Mouse (Mus musculus) forebrain, embryonic 15.5 days (tissue): Measurements from ENCODE around the gene Prickle3. TPM values are rescaled to one million over a fixed set of nuclear protein-coding genes. Genes with fewer than 3 reads are reported as not detected.
A peak's percentile ranks its signal among the peaks of the same experiment; 100 is the strongest.

Source experiments
- ATAC-seq: fragments of 200-750 bp; cut with Nextera tagmentation; replicated peaks from 2 replicates; pipeline ENCODE4 v1.8.0; 2017; ENCODE audit warnings: mild to moderate bottlenecking, moderate TSS enrichment, moderate library complexity
- H3K27ac ChIP-seq: fragments of 300-500 bp; sonication (generic); replicated peaks from 2 replicates; pipeline ENCODE4 v1.5.1; 2015; ENCODE audit warnings: mild to moderate bottlenecking, inconsistent platforms
- H3K27me3 ChIP-seq: fragments of 300-500 bp; sonication (generic); 2 replicates; pipeline ENCODE4 v1.6.1; 2015; ENCODE audit warnings: inconsistent platforms
- H3K36me3 ChIP-seq: fragments of 300-500 bp; sonication (generic); 2 replicates; pipeline ENCODE4 v1.6.1; 2015; ENCODE audit warnings: mild to moderate bottlenecking, inconsistent platforms
- H3K4me1 ChIP-seq: fragments of 300-500 bp; sonication (generic); 2 replicates; pipeline ENCODE4 v1.6.1; 2015; ENCODE audit warnings: inconsistent platforms
- H3K4me2 ChIP-seq: fragments of 300-500 bp; sonication (generic); replicated peaks from 2 replicates; pipeline ENCODE4 v1.6.1; 2015; ENCODE audit warnings: mild to moderate bottlenecking, inconsistent platforms
- H3K4me3 ChIP-seq: fragments of 300-500 bp; sonication (generic); 2 replicates; pipeline ENCODE4 v1.5.1; 2015; ENCODE audit warnings: mild to moderate bottlenecking, inconsistent platforms
- H3K9ac ChIP-seq: fragments of 300-500 bp; sonication (generic); replicated peaks from 2 replicates; pipeline ENCODE4 v1.6.1; 2015; ENCODE audit warnings: mild to moderate bottlenecking, inconsistent platforms
- H3K9me3 ChIP-seq: fragments of 300-500 bp; sonication (generic); 2 replicates; pipeline ENCODE4 v1.6.1; 2016; ENCODE audit warnings: inconsistent platforms
- WGBS: fragments of 180-500 bp; shearing (Covaris S2); methylation state at CpG from one replicate; pipeline ENCODE4 v1.1.7; 2015; ENCODE audit warnings: mixed read lengths; 5-methylcytosine and 5-hydroxymethylcytosine counted together
- polyA plus RNA-seq: library from polyadenylated mRNA; unstranded; fragments of >200 nt; fragmentation: Nextera tagmentation; extraction: Ambion mirVana; gene quantifications from 2 replicates; pipeline ENCODE4 v1.2.1, GENCODE M21; 2015

Gene Prickle3
- polyA plus RNA-seq: 1.3 and 1.9 TPM in 2 replicates

GRCm38 (mm10) chrX:7657221-7657639 lies at the start of gene Prickle3:
Gene Prickle3 (plus strand): TSS chrX:7657260.
- Histone ChIP-seq H3K4me2 (peak within 1 kb of the TSS; percentile 45), H3K4me1 (0 out of 2 replicates have a peak, but pooled peaks cover 4% of the 10 kb centered on the region), H3K9ac (0 out of 2 replicates have a peak within 1 kb of the TSS, but pooled peaks have one; percentile 36), H3K36me3 (no peaks in the 10 kb centered on the region), H3K27me3 (no peaks in the 10 kb centered on the region), H3K27ac (no peak within 1 kb of the TSS), H3K4me3 (peak within 1 kb of the TSS; percentile 34), H3K9me3 (no peaks in the 10 kb centered on the region)
- 22% methylated on average over 23 of the region's 26 CpGs for WGBS
- peak; percentile 71 for ATAC-seq

- Histone ChIP-seq H3K4me3 (peak overlapping the region; percentile 47), H3K36me3 (no peaks in the 10 kb centered on the region), H3K4me2 (peak overlapping the region; percentile 69), H3K27ac (no peak overlapping the region), H3K9ac (peak overlapping the region; percentile 49), H3K9me3 (no peaks in the 10 kb centered on the region), H3K4me1 (no peaks in the 10 kb centered on the region), H3K27me3 (no peaks in the 10 kb centered on the region)
- peak; percentile 18; the same call in 1 of the 2 replicates for ATAC-seq
- 30% methylated on average over 21 of the region's 21 CpGs for WGBS
These were observed 47.0 kb upstream of the Prickle3 start for GRCm38 (mm10) chrX:7610035-7610434.

GRCm38 (mm10) chrX:7610536-7611258 lies 46.4 kb upstream of the Prickle3 start:
- Histone ChIP-seq H3K4me1 (no peaks in the 10 kb centered on the region), H3K9me3 (no peaks in the 10 kb centered on the region), H3K4me3 (peak overlapping the region; percentile 47), H3K4me2 (peak overlapping the region; percentile 69), H3K36me3 (no peaks in the 10 kb centered on the region), H3K9ac (peak overlapping the region; percentile 49), H3K27me3 (no peaks in the 10 kb centered on the region), H3K27ac (no peak overlapping the region; the same call in 1 of the 2 replicates)
- 17% methylated on average over 26 of the region's 26 CpGs for WGBS
- peak; percentile 77 for ATAC-seq

GRCm38 (mm10) chrX:7617889-7618551 lies 39.0 kb upstream of the Prickle3 start:
- no peak overlapping the region for H3K4me3 ChIP-seq
- H3K4me1 ChIP-seq: no peaks in the 10 kb centered on the region
- no peaks in the 10 kb centered on the region for H3K27me3 ChIP-seq
- no peaks in the 10 kb centered on the region for H3K36me3 ChIP-seq
- H3K9ac ChIP-seq: no peak overlapping the region
- no peak overlapping the region for H3K27ac ChIP-seq
- H3K9me3 ChIP-seq: no peaks in the 10 kb centered on the region
- WGBS: 83% methylated on average over 12 of the region's 12 CpGs
- H3K4me2 ChIP-seq: no peak overlapping the region
- no peak for ATAC-seq

GRCm38 (mm10) chrX:7632560-7632959 lies 24.5 kb upstream of the Prickle3 start:
- Histone ChIP-seq H3K27me3 (no peaks in the 10 kb centered on the region), H3K4me1 (no peaks in the 10 kb centered on the region), H3K4me2 (no peak overlapping the region), H3K9me3 (no peaks in the 10 kb centered on the region), H3K36me3 (no peaks in the 10 kb centered on the region), H3K27ac (no peak overlapping the region), H3K9ac (no peak overlapping the region), H3K4me3 (no peak overlapping the region)
- WGBS: 91% methylated on average over 6 of the region's 6 CpGs
- no peak for ATAC-seq

- H3K9ac ChIP-seq: no peak overlapping the region
- no peak overlapping the region for H3K27ac ChIP-seq
- H3K4me2 ChIP-seq: no peak overlapping the region
- H3K27me3 ChIP-seq: no peaks in the 10 kb centered on the region
- H3K36me3 ChIP-seq: no peaks in the 10 kb centered on the region
- WGBS: 75% methylated on average over 3 of the region's 3 CpGs
- no peaks in the 10 kb centered on the region for H3K9me3 ChIP-seq
- H3K4me3 ChIP-seq: no peak overlapping the region
- peaks cover 5% of the 10 kb centered on the region; the same call in 1 of the 2 replicates for H3K4me1 ChIP-seq
- ATAC-seq: no peak
These were observed 22.0 kb upstream of the Prickle3 start for GRCm38 (mm10) chrX:7635101-7635500.

GRCm38 (mm10) chrX:7638401-7639091 lies 18.5 kb upstream of the Prickle3 start, which contains the start of gene Syp:
Gene Syp (plus strand): TSS chrX:7638471.
- H3K27ac ChIP-seq: peak within 1 kb of the TSS; percentile 86
- ATAC-seq: peak; percentile 87
- H3K4me1 ChIP-seq: peaks cover 11% of the 10 kb centered on the region
- no peaks in the 10 kb centered on the region for H3K9me3 ChIP-seq
- H3K4me2 ChIP-seq: peak within 1 kb of the TSS; percentile 54
- no peaks in the 10 kb centered on the region for H3K27me3 ChIP-seq
- WGBS: 11% methylated on average over 42 of the region's 42 CpGs
- H3K36me3 ChIP-seq: no peaks in the 10 kb centered on the region; the same call in 1 of the 2 replicates
- H3K9ac ChIP-seq: peak within 1 kb of the TSS; percentile 67
- H3K4me3 ChIP-seq: peak within 1 kb of the TSS; percentile 60

GRCm38 (mm10) chrX:7639536-7640325 lies 17.3 kb upstream of the Prickle3 start:
- Histone ChIP-seq H3K9me3 (no peaks in the 10 kb centered on the region), H3K36me3 (peaks cover 6% of the 10 kb centered on the region; the same call in 1 of the 2 replicates), H3K4me2 (peak overlapping the region; percentile 54), H3K27ac (peak overlapping the region; percentile 86), H3K4me1 (peaks cover 11% of the 10 kb centered on the region), H3K4me3 (peak overlapping the region; percentile 60), H3K27me3 (no peaks in the 10 kb centered on the region), H3K9ac (peak overlapping the region; percentile 67)
- WGBS: 22% methylated on average over 13 of the region's 13 CpGs
- peak; percentile 26 for ATAC-seq

- Histone ChIP-seq H3K9ac (peak overlapping the region; percentile 23), H3K4me3 (peak overlapping the region; percentile 22), H3K4me2 (peak overlapping the region; percentile 54), H3K36me3 (peaks cover 8% of the 10 kb centered on the region; the same call in 1 of the 2 replicates), H3K4me1 (peaks cover 11% of the 10 kb centered on the region), H3K27ac (0 out of 2 replicates have a peak overlapping the region, but pooled peaks have one; percentile 4), H3K9me3 (no peaks in the 10 kb centered on the region), H3K27me3 (no peaks in the 10 kb centered on the region)
- ATAC-seq: 0 out of 2 replicates have a peak, but pooled peaks have one; percentile 15
- 53% methylated on average over 10 of the region's 12 CpGs for WGBS
These were observed 16.3 kb upstream of the Prickle3 start for GRCm38 (mm10) chrX:7640785-7641184.

- Histone ChIP-seq H3K9ac (no peak overlapping the region), H3K4me3 (no peak overlapping the region), H3K36me3 (peaks cover 8% of the 10 kb centered on the region; the same call in 1 of the 2 replicates), H3K4me1 (peaks cover 18% of the 10 kb centered on the region), H3K27ac (no peak overlapping the region), H3K4me2 (no peak overlapping the region), H3K9me3 (no peaks in the 10 kb centered on the region), H3K27me3 (no peaks in the 10 kb centered on the region)
- no peak for ATAC-seq
- WGBS: 9% methylated on average over 5 of the region's 5 CpGs
These were observed 11.7 kb upstream of the Prickle3 start for GRCm38 (mm10) chrX:7645349-7645748.

GRCm38 (mm10) chrX:7648671-7649304 lies 8.3 kb upstream of the Prickle3 start:
- peak; percentile 97 for ATAC-seq
- H3K36me3 ChIP-seq: peaks cover 13% of the 10 kb centered on the region; the same call in 1 of the 2 replicates
- H3K9me3 ChIP-seq: no peaks in the 10 kb centered on the region
- no peaks in the 10 kb centered on the region for H3K27me3 ChIP-seq
- peak overlapping the region; percentile 49 for H3K9ac ChIP-seq
- H3K27ac ChIP-seq: peak overlapping the region; percentile 80
- WGBS: 20% methylated on average over 25 of the region's 25 CpGs
- peak overlapping the region; percentile 42 for H3K4me3 ChIP-seq
- H3K4me2 ChIP-seq: peak overlapping the region; percentile 52
- H3K4me1 ChIP-seq: peaks cover 12% of the 10 kb centered on the region; the same call in 1 of the 2 replicates
